Mouse (Mus musculus) intestine, embryonic 16.5 days (tissue): Measurements from ENCODE around the gene Gm11639. TPM values are rescaled to one million over a fixed set of nuclear protein-coding genes. Genes with fewer than 3 reads are reported as not detected.

Source experiments
- ATAC-seq: fragments of 200-750 bp; cut with Nextera tagmentation; 2 replicates; pipeline ENCODE4 v1.8.0; 2017; ENCODE audit warnings: moderate TSS enrichment, moderate library complexity
- H3K27ac ChIP-seq: fragments of 300-500 bp; sonication (generic); 2 replicates; pipeline ENCODE4 v1.5.1; 2014; ENCODE audit warnings: mild to moderate bottlenecking, low read length
- H3K27me3 ChIP-seq: fragments of 300-500 bp; sonication (generic); replicated peaks from 2 replicates; pipeline ENCODE4 v1.6.1; 2014; ENCODE audit warnings: low read length, control low read depth, mixed read lengths; ENCODE audit not compliant: control insufficient read depth, insufficient read depth
- H3K36me3 ChIP-seq: fragments of 300-500 bp; sonication (generic); 2 replicates; pipeline ENCODE4 v1.6.1; 2014; ENCODE audit warnings: low read length, control low read depth; ENCODE audit not compliant: control insufficient read depth, insufficient read depth
- H3K4me1 ChIP-seq: fragments of 300-500 bp; sonication (generic); 2 replicates; pipeline ENCODE4 v1.6.1; 2014; ENCODE audit warnings: low read length, control low read depth, mixed read lengths; ENCODE audit not compliant: control insufficient read depth, insufficient read depth
- H3K4me2 ChIP-seq: fragments of 300-500 bp; sonication (generic); 2 replicates; pipeline ENCODE4 v1.6.1; 2014; ENCODE audit warnings: low read depth, low read length, control low read depth
- H3K4me3 ChIP-seq: fragments of 300-500 bp; sonication (generic); 2 replicates; pipeline ENCODE4 v1.5.1; 2014; ENCODE audit warnings: mild to moderate bottlenecking, low read length
- H3K9ac ChIP-seq: fragments of 300-500 bp; sonication (generic); 2 replicates; pipeline ENCODE4 v1.6.1; 2014; ENCODE audit warnings: low read depth, low read length
- H3K9me3 ChIP-seq: fragments of 300-500 bp; sonication (generic); 2 replicates; pipeline ENCODE4 v1.6.1; 2016; ENCODE audit warnings: low read length, control low read depth; ENCODE audit not compliant: control insufficient read depth
- WGBS: fragments of 180-500 bp; shearing (Covaris S2); extraction: QIAGEN DNeasy Blood & Tissue Kit; methylation state at CpG from one replicate; pipeline ENCODE4 v1.1.7; 2014; 5-methylcytosine and 5-hydroxymethylcytosine counted together
- polyA plus RNA-seq: library from polyadenylated mRNA; unstranded; fragments of >200 nt; fragmentation: Nextera tagmentation; extraction: Ambion mirVana; gene quantifications from 2 replicates; pipeline ENCODE4 v1.2.1, GENCODE M21; 2015

Gm11639 gene
- polyA plus RNA-seq, 1 experiment from 2014 or later = 0.02 TPM

- Histone ChIP-seq H3K4me3 (no peak overlapping the region), H3K9ac (no peak overlapping the region), H3K4me2 (no peak overlapping the region), H3K9me3 (no peaks in the 10 kb centered on the region), H3K27ac (no peak overlapping the region), H3K4me1 (no peaks in the 10 kb centered on the region), H3K36me3 (peaks cover 5% of the 10 kb centered on the region; the same call in 1 of the 2 replicates), H3K27me3 (no peaks in the 10 kb centered on the region)
- WGBS = 87% methylated on average over 3 of the region's 3 CpGs
- no peak for ATAC-seq
Measured at GRCm38 (mm10) chr11:105144084-105144483, 458.6 kb downstream of the Gm11639 start.

- H3K4me2 ChIP-seq = no peak overlapping the region
- no peak overlapping the region for H3K9ac ChIP-seq
- peaks cover under 1% of the 10 kb centered on the region; the same call in 1 of the 2 replicates for H3K36me3 ChIP-seq
- ATAC-seq = no peak
- H3K4me1 ChIP-seq = no peaks in the 10 kb centered on the region
- H3K9me3 ChIP-seq = no peaks in the 10 kb centered on the region
- H3K4me3 ChIP-seq = no peak overlapping the region
- no peak overlapping the region for H3K27ac ChIP-seq
- H3K27me3 ChIP-seq = no peaks in the 10 kb centered on the region
- 71% methylated on average over 11 of the region's 11 CpGs for WGBS
Measured at GRCm38 (mm10) chr11:105144508-105145210, 459.2 kb downstream of the Gm11639 start.

GRCm38 (mm10) chr11:105145211-105145610 is 459.7 kb downstream of the Gm11639 start:
- Histone ChIP-seq H3K9me3 (no peaks in the 10 kb centered on the region), H3K4me1 (no peaks in the 10 kb centered on the region), H3K36me3 (no peaks in the 10 kb centered on the region), H3K27ac (no peak overlapping the region), H3K4me3 (no peak overlapping the region), H3K9ac (no peak overlapping the region), H3K27me3 (no peaks in the 10 kb centered on the region), H3K4me2 (no peak overlapping the region)
- WGBS = 82% methylated on average over 10 of the region's 10 CpGs
- no peak for ATAC-seq

- H3K27me3 ChIP-seq = no peaks in the 10 kb centered on the region
- H3K9me3 ChIP-seq = no peaks in the 10 kb centered on the region
- no peak within 1 kb of the TSS for H3K27ac ChIP-seq
- H3K4me3 ChIP-seq = no peak within 1 kb of the TSS
- no peak within 1 kb of the TSS for H3K4me2 ChIP-seq
- ATAC-seq = no peak
- H3K4me1 ChIP-seq = no peaks in the 10 kb centered on the region
- no peak within 1 kb of the TSS for H3K9ac ChIP-seq
- WGBS = 79% methylated on average over 3 of the region's 3 CpGs
- no peaks in the 10 kb centered on the region for H3K36me3 ChIP-seq
Measured at GRCm38 (mm10) chr11:105146593-105146992, 461.1 kb downstream of the Gm11639 start, which contains the start of gene Gm10842. Gm10842 (plus strand) TSS chr11:105146893.

- H3K9ac ChIP-seq = no peak overlapping the region
- peaks cover 9% of the 10 kb centered on the region for H3K4me1 ChIP-seq
- ATAC-seq = no peak
- no peaks in the 10 kb centered on the region for H3K27me3 ChIP-seq
- H3K36me3 ChIP-seq = no peaks in the 10 kb centered on the region
- no peak overlapping the region for H3K27ac ChIP-seq
- no peak overlapping the region for H3K4me3 ChIP-seq
- no peak overlapping the region for H3K4me2 ChIP-seq
- WGBS = 80% methylated on average over 3 of the region's 3 CpGs
- no peaks in the 10 kb centered on the region for H3K9me3 ChIP-seq
Measured at GRCm38 (mm10) chr11:105149353-105149752, 463.8 kb downstream of the Gm11639 start.

GRCm38 (mm10) chr11:105149766-105150165 is 464.3 kb downstream of the Gm11639 start:
- peaks cover 9% of the 10 kb centered on the region for H3K4me1 ChIP-seq
- H3K27ac ChIP-seq = no peak overlapping the region
- H3K9ac ChIP-seq = no peak overlapping the region
- WGBS = 100% methylated on average over 1 of the region's 1 CpGs
- no peaks in the 10 kb centered on the region for H3K9me3 ChIP-seq
- no peak overlapping the region for H3K4me2 ChIP-seq
- no peak for ATAC-seq
- no peak overlapping the region for H3K4me3 ChIP-seq
- H3K36me3 ChIP-seq = no peaks in the 10 kb centered on the region
- H3K27me3 ChIP-seq = no peaks in the 10 kb centered on the region

- H3K4me2 ChIP-seq = no peak overlapping the region
- no peaks in the 10 kb centered on the region for H3K36me3 ChIP-seq
- no peaks in the 10 kb centered on the region for H3K27me3 ChIP-seq
- ATAC-seq = no peak
- no peaks in the 10 kb centered on the region for H3K9me3 ChIP-seq
- H3K4me3 ChIP-seq = no peak overlapping the region
- no peak overlapping the region for H3K27ac ChIP-seq
- WGBS = 56% methylated on average over 4 of the region's 4 CpGs
- peaks cover 9% of the 10 kb centered on the region for H3K4me1 ChIP-seq
- H3K9ac ChIP-seq = no peak overlapping the region
Measured at GRCm38 (mm10) chr11:105150691-105151090, 465.2 kb downstream of the Gm11639 start.

- H3K4me2 ChIP-seq = no peak overlapping the region
- ATAC-seq = no peak
- no peaks in the 10 kb centered on the region for H3K9me3 ChIP-seq
- H3K9ac ChIP-seq = no peak overlapping the region
- H3K36me3 ChIP-seq = no peaks in the 10 kb centered on the region
- no peaks in the 10 kb centered on the region for H3K27me3 ChIP-seq
- WGBS = 22% methylated on average over 19 of the region's 19 CpGs
- no peak overlapping the region for H3K4me3 ChIP-seq
- H3K27ac ChIP-seq = no peak overlapping the region
- peaks cover 9% of the 10 kb centered on the region for H3K4me1 ChIP-seq
Measured at GRCm38 (mm10) chr11:105151226-105152016, 465.9 kb downstream of the Gm11639 start.

GRCm38 (mm10) chr11:105152017-105152300 is 466.5 kb downstream of the Gm11639 start:
- Histone ChIP-seq H3K9ac (no peak overlapping the region), H3K27me3 (no peaks in the 10 kb centered on the region), H3K36me3 (no peaks in the 10 kb centered on the region), H3K4me3 (no peak overlapping the region), H3K9me3 (no peaks in the 10 kb centered on the region), H3K4me2 (no peak overlapping the region), H3K27ac (no peak overlapping the region), H3K4me1 (peaks cover 9% of the 10 kb centered on the region)
- WGBS = 65% methylated on average over 2 of the region's 4 CpGs
- no peak for ATAC-seq
